In genomic region chr3:87972776-87973175, GRCm38 (mm10) we compare ENCODE assay signal across 8 mouse cellular contexts. TPM values are rescaled to one million over a fixed set of nuclear protein-coding genes. Genes with fewer than 3 reads are reported as not detected.
DNase-seq lines count a peak whose midpoint lies in the region; ATAC-seq and TF ChIP-seq lines count a peak whose summit lies in the region.
"Had no signal": no experiment of that assay in that cellular context is flagged by ENCODE, and none has a peak within 500 bp of the region (broad histone marks: within the 10 kb centered on the region; RNA-seq: fewer than 3 reads in every experiment).

No protein-coding gene starts in this region.

- H3K4me1 ChIP-seq in lung, adult 2 months (ENCODE audit: control insufficient read depth, insufficient read depth, low read length) = peaks cover 9% of the 10 kb centered on the region
- H3K4me1 ChIP-seq in forebrain, embryonic 16.5 days (replicated peaks; ENCODE audit: control insufficient read depth, insufficient read depth, low read length) = peaks cover 46% of the 10 kb centered on the region
- peaks cover 26% of the 10 kb centered on the region for H3K4me1 ChIP-seq in liver, embryonic 13.5 days (replicated peaks)
- peaks cover 42% of the 10 kb centered on the region for H3K4me1 ChIP-seq in stomach, embryonic 15.5 days

- H3K4me3 ChIP-seq in lung, adult 2 months (replicated peaks; ENCODE audit: extremely low read depth, low read depth, low read length) = peak overlapping the region; percentile 74
- peak overlapping the region; percentile 70 for H3K4me3 ChIP-seq in forebrain, embryonic 16.5 days (replicated peaks; ENCODE audit: low read length)
- peak overlapping the region; percentile 53 for H3K4me3 ChIP-seq in liver, embryonic 13.5 days (replicated peaks)
- peak overlapping the region; percentile 58 for H3K4me3 ChIP-seq in stomach, embryonic 15.5 days (replicated peaks)
- H3K4me3 ChIP-seq: left cerebral cortex, adult 2 months had no signal

- peak overlapping the region; percentile 96 for H3K4me2 ChIP-seq in forebrain, embryonic 16.5 days (ENCODE audit: low read length)
- H3K4me2 ChIP-seq in liver, embryonic 13.5 days = peak overlapping the region; percentile 61
- H3K4me2 ChIP-seq in stomach, embryonic 15.5 days = peak overlapping the region; percentile 95

- no peaks in the 10 kb centered on the region for H3K9me3 ChIP-seq in forebrain, embryonic 16.5 days (ENCODE audit: control insufficient read depth, low read length)
- H3K9me3 ChIP-seq in liver, embryonic 13.5 days (replicated peaks) = no peaks in the 10 kb centered on the region
- H3K9me3 ChIP-seq in stomach, embryonic 15.5 days = no peaks in the 10 kb centered on the region

- H3K27ac ChIP-seq in forebrain, embryonic 16.5 days (ENCODE audit: low read length) = peak overlapping the region; percentile 80
- no peak overlapping the region for H3K27ac ChIP-seq in liver, embryonic 13.5 days
- H3K27ac ChIP-seq in stomach, embryonic 15.5 days = no peak overlapping the region
- H3K27ac ChIP-seq: left cerebral cortex, adult 2 months had no signal

- H3K9ac ChIP-seq in forebrain, embryonic 16.5 days (replicated peaks; ENCODE audit: low read depth, low read length) = peak overlapping the region; percentile 5
- H3K9ac ChIP-seq in liver, embryonic 13.5 days = no peak overlapping the region; the same call in 1 of the 2 replicates
- H3K9ac ChIP-seq in stomach, embryonic 15.5 days = no peak overlapping the region

- no peaks in the 10 kb centered on the region; the same call in 1 of the 2 replicates for H3K27me3 ChIP-seq in forebrain, embryonic 16.5 days (replicated peaks; ENCODE audit: control insufficient read depth, insufficient read depth, low read length)
- peaks cover 83% of the 10 kb centered on the region for H3K27me3 ChIP-seq in liver, embryonic 13.5 days
- H3K27me3 ChIP-seq in stomach, embryonic 15.5 days (replicated peaks) = peaks cover 17% of the 10 kb centered on the region; the same call in 1 of the 2 replicates

- WGBS in lung, adult 2 months = 35% methylated on average over 5 of the region's 5 CpGs
- 15% methylated on average over 5 of the region's 5 CpGs for WGBS in forebrain, embryonic 16.5 days
- WGBS in liver, embryonic 13.5 days (ENCODE audit: insufficient replicate concordance) = 35% methylated on average over 5 of the region's 5 CpGs
- 32% methylated on average over 5 of the region's 5 CpGs for WGBS in stomach, embryonic 15.5 days

- no peak for ATAC-seq in forebrain, embryonic 16.5 days
- ATAC-seq in liver, embryonic 13.5 days (ENCODE audit: low read depth) = no peak
- ATAC-seq in stomach, embryonic 15.5 days (ENCODE audit: insufficient read depth, low FRiP score, low read depth) = no peak

- no peak for TF ChIP-seq CTCF in lung, adult 2 months (IDR thresholded peaks at IDR 0.05; ENCODE audit: insufficient read depth, low read length)

- DNase-seq in lung, adult 2 months = no peak
- no peak for DNase-seq in lung, postnatal 36 days
- no peak for DNase-seq in liver, embryonic 13.5 days
- no peak for DNase-seq in ovary, postnatal 10 days (ENCODE audit: low spot score)
- DNase-seq in adrenal gland, adult 18-20 months (ENCODE audit: low spot score in 2 of 2) = no peak

- TF ChIP-seq POLR2A in lung, adult 2 months (IDR thresholded peaks at IDR 0.05; ENCODE audit: borderline replicate concordance, extremely low read depth, low read depth, low read length) = no peak

- no peaks in the 10 kb centered on the region for H3K36me3 ChIP-seq in forebrain, embryonic 16.5 days (ENCODE audit: control insufficient read depth, insufficient read depth)
- H3K36me3 ChIP-seq in liver, embryonic 13.5 days = no peaks in the 10 kb centered on the region
- no peaks in the 10 kb centered on the region for H3K36me3 ChIP-seq in stomach, embryonic 15.5 days

RNA-seq across cellular contexts. Expression of gene Nes, which starts 1.9 kb away (rescaled TPM):
- polyA plus RNA-seq in lung, adult 2 months (2012; rRNA removed) = 26.4 and 31.4 TPM in 2 replicates
- 35.7 and 41.6 TPM in 2 replicates for polyA plus RNA-seq in forebrain, embryonic 16.5 days (2015; fragmentation: Nextera tagmentation; extraction: Ambion mirVana)
- polyA plus RNA-seq in liver, embryonic 13.5 days (2015; fragmentation: Nextera tagmentation; extraction: Ambion mirVana) = 2.6 and 2.8 TPM in 2 replicates
- polyA plus RNA-seq in stomach, embryonic 15.5 days (2015; fragmentation: Nextera tagmentation; extraction: Ambion mirVana) = 18.6 and 19.1 TPM in 2 replicates
- total RNA-seq in adrenal gland, adult 18-20 months (2021) = 10 to 100 TPM in 1 of 2 experiments, 1 to 10 TPM in 1; 5.9 to 19.4 TPM

RNA-seq across cellular contexts. Expression of gene Crabp2, which starts 24.3 kb away (rescaled TPM):
- 15.1 TPM in 1 of 2 replicates, not detected in the other for polyA plus RNA-seq in lung, adult 2 months (2012; rRNA removed)
- 18.9 and 19.4 TPM in 2 replicates for polyA plus RNA-seq in forebrain, embryonic 16.5 days (2015; fragmentation: Nextera tagmentation; extraction: Ambion mirVana)
- 2.2 and 2.3 TPM in 2 replicates for polyA plus RNA-seq in liver, embryonic 13.5 days (2015; fragmentation: Nextera tagmentation; extraction: Ambion mirVana)
- 17.2 and 20.0 TPM in 2 replicates for polyA plus RNA-seq in stomach, embryonic 15.5 days (2015; fragmentation: Nextera tagmentation; extraction: Ambion mirVana)
- total RNA-seq in adrenal gland, adult 18-20 months (2021) = under 1 TPM in 1 of 2 experiments, not detected in 1; 0.33 TPM

RNA-seq across cellular contexts. Expression of gene Bcan, which starts 27.3 kb away (rescaled TPM):
- 7.2 and 8.3 TPM in 2 replicates for polyA plus RNA-seq in lung, adult 2 months (2012; rRNA removed)
- polyA plus RNA-seq in forebrain, embryonic 16.5 days (2015; fragmentation: Nextera tagmentation; extraction: Ambion mirVana) = 34.8 and 43.6 TPM in 2 replicates
- polyA plus RNA-seq in liver, embryonic 13.5 days (2015; fragmentation: Nextera tagmentation; extraction: Ambion mirVana) = 0.05 TPM in 1 of 2 replicates, not detected in the other
- polyA plus RNA-seq in stomach, embryonic 15.5 days (2015; fragmentation: Nextera tagmentation; extraction: Ambion mirVana) = 0.17 and 0.23 TPM in 2 replicates
- total RNA-seq in adrenal gland, adult 18-20 months (2021) = 10 to 100 TPM; 62.7 to 74.9 TPM

RNA-seq across cellular contexts. Expression of gene Rrnad1, which starts 42.3 kb away (rescaled TPM):
- 28.3 and 29.7 TPM in 2 replicates for polyA plus RNA-seq in lung, adult 2 months (2012; rRNA removed)
- polyA plus RNA-seq in forebrain, embryonic 16.5 days (2015; fragmentation: Nextera tagmentation; extraction: Ambion mirVana) = 18.4 and 23.5 TPM in 2 replicates
- 6.1 and 6.6 TPM in 2 replicates for polyA plus RNA-seq in liver, embryonic 13.5 days (2015; fragmentation: Nextera tagmentation; extraction: Ambion mirVana)
- polyA plus RNA-seq in stomach, embryonic 15.5 days (2015; fragmentation: Nextera tagmentation; extraction: Ambion mirVana) = 16.2 and 17.6 TPM in 2 replicates
- total RNA-seq in adrenal gland, adult 18-20 months (2021) = 10 to 100 TPM; 14.7 to 21.9 TPM

RNA-seq across cellular contexts. Expression of gene Isg20l2, which starts 42.7 kb away (rescaled TPM):
- polyA plus RNA-seq in lung, adult 2 months (2012; rRNA removed) = 10.7 and 12.8 TPM in 2 replicates
- 43.5 and 49.4 TPM in 2 replicates for polyA plus RNA-seq in forebrain, embryonic 16.5 days (2015; fragmentation: Nextera tagmentation; extraction: Ambion mirVana)
- polyA plus RNA-seq in liver, embryonic 13.5 days (2015; fragmentation: Nextera tagmentation; extraction: Ambion mirVana) = 31.1 and 38.3 TPM in 2 replicates
- polyA plus RNA-seq in stomach, embryonic 15.5 days (2015; fragmentation: Nextera tagmentation; extraction: Ambion mirVana) = 45.8 and 48.1 TPM in 2 replicates
- total RNA-seq in adrenal gland, adult 18-20 months (2021) = 10 to 100 TPM; 19.4 to 20.6 TPM
